15 mouse cellular contexts compared by ENCODE assay signal in the genomic region with DNA sequence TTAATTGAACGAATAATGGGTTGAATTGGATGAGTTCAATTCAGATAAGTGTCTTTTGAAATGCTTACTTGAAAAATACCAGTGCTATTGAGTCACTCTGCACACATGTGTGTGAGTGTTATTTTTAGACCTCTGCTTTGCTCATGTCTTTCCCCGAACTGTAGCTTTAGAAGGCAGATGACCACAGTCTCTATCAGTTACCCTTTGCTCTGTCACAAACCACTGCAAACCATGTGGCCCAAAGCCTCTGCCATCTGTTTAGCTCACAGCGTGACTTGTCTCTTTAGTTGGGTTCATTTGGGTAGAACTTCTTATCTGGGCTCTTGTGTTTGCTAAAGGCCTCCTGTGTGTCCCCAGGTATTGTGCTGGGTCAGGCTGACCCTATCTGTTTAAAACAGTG. TPM values are rescaled to one million over a fixed set of nuclear protein-coding genes. Genes with fewer than 3 reads are reported as not detected.
DNase-seq lines count a peak whose midpoint lies in the region; ATAC-seq and TF ChIP-seq lines count a peak whose summit lies in the region.
"Had no signal": no experiment of that assay in that cellular context is flagged by ENCODE, and none has a peak within 500 bp of the region (broad histone marks: within the 10 kb centered on the region; RNA-seq: fewer than 3 reads in every experiment).

No protein-coding gene starts in this region.

- peak; percentile 19 for DNase-seq in 3134 (ENCODE audit: extremely low read depth, insufficient read length, low spot score)
- DNase-seq in 416B (ENCODE audit: low read depth) = peak; percentile 61
- DNase-seq in liver, embryonic 14.5 days (ENCODE audit: low read depth in 3 of 3, low spot score in 3 of 3) = no peak
- no peak for DNase-seq in left cerebral cortex, adult 8-10 months (ENCODE audit: low spot score in 2 of 2)
- DNase-seq in urinary bladder, postnatal 14 days (ENCODE audit: low spot score) = no peak
- no peak for DNase-seq in kidney, adult 9 months
- DNase-seq: kidney, adult 8-10 months; lung, postnatal 36 days; thymus, postnatal 36 days had no signal

- H3K4me2 ChIP-seq in heart, embryonic 11.5 days = no peak overlapping the region
- H3K4me2 ChIP-seq in liver, embryonic 14.5 days (ENCODE audit: low read depth) = no peak overlapping the region
- H3K4me2 ChIP-seq: hindbrain, embryonic 13.5 days had no signal

- no peaks in the 10 kb centered on the region for H3K27me3 ChIP-seq in heart, embryonic 11.5 days (ENCODE audit: control insufficient read depth, insufficient read depth, low read length)
- H3K27me3 ChIP-seq in liver, embryonic 14.5 days (ENCODE audit: control insufficient read depth, insufficient read depth, low read length) = no peaks in the 10 kb centered on the region
- H3K27me3 ChIP-seq: hindbrain, embryonic 13.5 days had no signal

- H3K4me3 ChIP-seq in heart, embryonic 11.5 days (ENCODE audit: low read depth, low read length) = no peak overlapping the region
- no peak overlapping the region for H3K4me3 ChIP-seq in liver, embryonic 14.5 days (ENCODE audit: insufficient read depth in 1 of 2, low read depth in 2 of 2, low read length in 2 of 2)
- H3K4me3 ChIP-seq: hindbrain, embryonic 13.5 days had no signal

- TF ChIP-seq EP300 in liver, embryonic 14.5 days (IDR thresholded peaks at IDR 0.05; ENCODE audit: low read depth) = no peak

- H3K4me1 ChIP-seq in heart, embryonic 11.5 days (ENCODE audit: control insufficient read depth, insufficient read depth, low read length) = peaks cover 10% of the 10 kb centered on the region
- H3K4me1 ChIP-seq in liver, embryonic 14.5 days (replicated peaks; ENCODE audit: control insufficient read depth in 2 of 2, insufficient read depth in 2 of 2, low read length in 1 of 2) = peaks cover 3 to 12% of the 10 kb centered on the region in 2 experiments; a peak in 2 of 4 replicates
- H3K4me1 ChIP-seq: hindbrain, embryonic 13.5 days had no signal

- peaks cover 7% of the 10 kb centered on the region; the same call in 1 of the 2 replicates for H3K36me3 ChIP-seq in heart, embryonic 11.5 days (ENCODE audit: control insufficient read depth, insufficient read depth, low read length)
- H3K36me3 ChIP-seq in liver, embryonic 14.5 days (replicated peaks; ENCODE audit: control insufficient read depth, insufficient read depth, low read depth) = peaks cover 14% of the 10 kb centered on the region

- H3K9me3 ChIP-seq in heart, embryonic 11.5 days (replicated peaks; ENCODE audit: control insufficient read depth, low read length) = no peaks in the 10 kb centered on the region
- H3K9me3 ChIP-seq in liver, embryonic 14.5 days (ENCODE audit: control insufficient read depth, low read length) = no peaks in the 10 kb centered on the region
- H3K9me3 ChIP-seq: hindbrain, embryonic 13.5 days had no signal

- no peak for TF ChIP-seq CTCF in liver, embryonic 14.5 days (IDR thresholded peaks at IDR 0.05; ENCODE audit: low read depth)

- peak; percentile 46; the same call in 1 of the 2 replicates for ATAC-seq in heart, embryonic 11.5 days (replicated peaks; ENCODE audit: insufficient number of reproducible peaks, low FRiP score, low TSS enrichment)
- ATAC-seq in liver, embryonic 14.5 days (ENCODE audit: insufficient read depth) = peak; percentile 47; the same call in 1 of the 2 replicates
- ATAC-seq: midbrain, embryonic 16.5 days had no signal

- WGBS in heart, embryonic 11.5 days (ENCODE audit: insufficient replicate concordance) = 30% methylated on average over 3 of the region's 3 CpGs
- WGBS in liver, embryonic 14.5 days (ENCODE audit: insufficient replicate concordance) = 30% methylated on average over 3 of the region's 3 CpGs

- no peak overlapping the region for H3K9ac ChIP-seq in heart, embryonic 11.5 days (ENCODE audit: low read depth, low read length)
- H3K9ac ChIP-seq in liver, embryonic 14.5 days (replicated peaks) = no peak overlapping the region
- H3K9ac ChIP-seq: hindbrain, embryonic 13.5 days had no signal

- H3K27ac ChIP-seq in heart, embryonic 11.5 days (ENCODE audit: low read depth, low read length) = peak overlapping the region; percentile 16; the same call in 1 of the 2 replicates
- no peak overlapping the region for H3K27ac ChIP-seq in liver, embryonic 14.5 days
- H3K27ac ChIP-seq: hindbrain, embryonic 13.5 days had no signal

RNA-seq across cellular contexts. Expression of gene Arhgap17, which starts 35.9 kb away (rescaled TPM):
- 21.1 and 23.0 TPM in 2 replicates for polyA plus RNA-seq in heart, embryonic 11.5 days (2014; fragmentation: Nextera tagmentation; extraction: Ambion mirVana)
- polyA plus RNA-seq in liver, embryonic 14.5 days (2012; rRNA removed) = 9.6 and 10.9 TPM in 2 replicates
- 10.2 and 12.6 TPM in 2 replicates for polyA plus RNA-seq in liver, embryonic 14.5 days (2014; fragmentation: Nextera tagmentation; extraction: Ambion mirVana)
- 10 to 100 TPM; 13.8 to 23.7 (median 20.0) TPM for total RNA-seq in left cerebral cortex, adult 8-10 months (2022)

RNA-seq across cellular contexts. Expression of gene Lcmt1, which starts 36.0 kb away (rescaled TPM):
- polyA plus RNA-seq in heart, embryonic 11.5 days (2014; fragmentation: Nextera tagmentation; extraction: Ambion mirVana) = 40.6 and 47.4 TPM in 2 replicates
- 13.0 and 18.6 TPM in 2 replicates for polyA plus RNA-seq in liver, embryonic 14.5 days (2012; rRNA removed)
- 23.6 and 28.4 TPM in 2 replicates for polyA plus RNA-seq in liver, embryonic 14.5 days (2014; fragmentation: Nextera tagmentation; extraction: Ambion mirVana)
- 10 to 100 TPM; 78.5 to 85.2 (median 82.0) TPM for total RNA-seq in left cerebral cortex, adult 8-10 months (2022)

RNA-seq across cellular contexts. Expression of gene Aqp8, which starts 56.5 kb away (rescaled TPM):
- 4.5 and 5.2 TPM in 2 replicates for polyA plus RNA-seq in heart, embryonic 11.5 days (2014; fragmentation: Nextera tagmentation; extraction: Ambion mirVana)
- polyA plus RNA-seq in liver, embryonic 14.5 days (2012; rRNA removed) = 3.4 and 3.8 TPM in 2 replicates
- 5.3 and 6.5 TPM in 2 replicates for polyA plus RNA-seq in liver, embryonic 14.5 days (2014; fragmentation: Nextera tagmentation; extraction: Ambion mirVana)
- total RNA-seq in left cerebral cortex, adult 8-10 months (2022) = not detected
- total RNA-seq: common myeloid progenitor, adult 5-6 weeks; neutrophil, adult 5-6 weeks had no signal
- polyA plus RNA-seq: hindbrain, embryonic 13.5 days; midbrain, embryonic 16.5 days; stomach, embryonic 14.5 days had no signal

Comparison
In these comparisons a context has a peak if more than half of its experiments do, and no peak if none do; other contexts are left out.
1. DNase-seq: peak in 3134 (single experiment) and 416B (single experiment); none in liver, embryonic 14.5 days (0 of 3), left cerebral cortex, adult 8-10 months (0 of 2), urinary bladder, postnatal 14 days (single experiment) and kidney, adult 9 months (single experiment).